Comparison of ENCODE assay signal across 8 mouse cellular contexts in the genomic region with DNA sequence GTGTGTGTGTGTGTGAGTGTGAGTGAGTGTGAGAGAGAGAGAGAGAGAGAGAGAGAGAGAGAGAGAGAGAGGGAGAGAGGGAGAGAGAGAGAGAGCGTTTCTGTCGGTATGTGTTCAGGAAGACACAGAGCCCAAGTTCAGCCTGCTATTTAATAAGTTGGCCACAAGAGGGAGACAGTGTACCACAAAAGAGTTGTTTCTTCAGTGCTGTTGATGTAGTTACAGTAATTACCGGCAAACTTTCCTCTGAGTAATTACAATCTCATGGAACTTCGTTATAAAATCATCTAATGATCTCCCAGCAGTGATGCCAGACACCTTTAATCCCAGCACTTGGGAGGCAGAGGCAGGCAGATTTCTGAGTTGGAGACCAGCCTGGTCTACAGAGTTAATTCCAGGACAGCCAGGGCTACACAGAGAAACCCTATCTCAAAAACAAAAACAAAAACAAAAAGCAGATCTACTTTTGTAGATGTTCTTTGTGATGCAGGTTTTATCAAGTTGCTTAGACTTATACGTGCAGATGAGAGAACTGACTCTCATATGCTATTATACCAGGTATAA. TPM values are rescaled to one million over a fixed set of nuclear protein-coding genes. Genes with fewer than 3 reads are reported as not detected.
DNase-seq lines count a peak whose midpoint lies in the region; ATAC-seq and TF ChIP-seq lines count a peak whose summit lies in the region.

No protein-coding gene starts in this region.

- no peaks in the 10 kb centered on the region for H3K4me1 ChIP-seq in hindbrain, embryonic 12.5 days

- no peak for TF ChIP-seq POLR2A in brain, embryonic 14.5 days (IDR thresholded peaks at IDR 0.05; ENCODE audit: borderline replicate concordance, extremely low read depth, insufficient read depth, insufficient read length, poor library complexity, severe bottlenecking)

- no peaks in the 10 kb centered on the region for H3K27me3 ChIP-seq in hindbrain, embryonic 12.5 days

- no peak overlapping the region for H3K9ac ChIP-seq in hindbrain, embryonic 12.5 days

- H3K27ac ChIP-seq in gastrocnemius, adult 2 months = no peak overlapping the region
- no peak overlapping the region for H3K27ac ChIP-seq in hindbrain, embryonic 12.5 days

- H3K36me3 ChIP-seq in hindbrain, embryonic 12.5 days = no peaks in the 10 kb centered on the region

- intact Hi-C loops in gastrocnemius, adult 2 months (cut with DNase I) = loop anchor here (2.0 to 5.0 kb wide), 4 partner anchors 23 to 437 kb away; a partner anchor contains a TSS

- no peaks in the 10 kb centered on the region for H3K9me3 ChIP-seq in hindbrain, embryonic 12.5 days (replicated peaks)

- 12% methylated on average over 5 of the region's 5 CpGs for WGBS in hindbrain, embryonic 12.5 days

- peak overlapping the region; percentile 47 for H3K4me3 ChIP-seq in gastrocnemius, adult 2 months
- H3K4me3 ChIP-seq in hindbrain, embryonic 12.5 days = no peak overlapping the region

- peak; percentile 24 for DNase-seq in gastrocnemius, adult 2 months
- no peak for DNase-seq in gastrocnemius, adult 8-10 months (ENCODE audit: low spot score in 2 of 2)
- peak; percentile 94 for DNase-seq in brain, embryonic 14.5 days (ENCODE audit: low read depth)
- DNase-seq in layer of hippocampus, adult 9-11 months = peak; percentile 50
- peak; percentile 83 for DNase-seq in lung, postnatal 25 days (ENCODE audit: low spot score)
- peak; percentile 35 to 57 for DNase-seq in right cerebral cortex, postnatal 36 days (ENCODE audit: low spot score in 2 of 2)

- peak overlapping the region; percentile 11; the same call in 1 of the 2 replicates for H3K4me2 ChIP-seq in hindbrain, embryonic 12.5 days (replicated peaks)

- peak; percentile 78 for TF ChIP-seq CTCF in gastrocnemius, adult 2 months (IDR thresholded peaks at IDR 0.05)
- peak; percentile 73 for TF ChIP-seq CTCF in brain, embryonic 14.5 days (IDR thresholded peaks at IDR 0.05; ENCODE audit: borderline replicate concordance, extremely low read depth, insufficient read depth, insufficient read length)

- ATAC-seq in erythroid progenitor cell, adult 5-6 weeks (replicated peaks; ENCODE audit: low FRiP score, poor library complexity, severe bottlenecking) = peak; percentile 88
- ATAC-seq in hindbrain, embryonic 12.5 days (ENCODE audit: low FRiP score) = 0 out of 2 replicates have a peak, but pooled peaks have one; percentile 60

RNA-seq across cellular contexts. Expression of a gene that starts 21.3 kb away (rescaled TPM):
- total RNA-seq in gastrocnemius, adult 2 months (2021) = 1 to 10 TPM; 2.1 to 2.2 TPM
- 1 to 10 TPM; 1.7 to 3.3 (median 2.2) TPM for total RNA-seq in gastrocnemius, adult 8-10 months (2022)
- 9.1 and 12.3 TPM in 2 replicates for polyA plus RNA-seq in brain, embryonic 14.5 days (2012; rRNA removed)
- 7.1 and 14.4 TPM in 2 replicates for total RNA-seq in erythroid progenitor cell, adult 5-6 weeks (2015; ENCODE audit: low replicate concordance)
- total RNA-seq in erythroid progenitor cell, adult 5-6 weeks (2017; ENCODE audit: low replicate concordance) = 2.4 and 2.9 TPM in 2 replicates
- 18.7 and 25.7 TPM in 2 replicates for polyA plus RNA-seq in hindbrain, embryonic 12.5 days (2016; fragmentation: Nextera tagmentation; extraction: Ambion mirVana)

RNA-seq across cellular contexts. Expression of a gene that starts 30.1 kb away (rescaled TPM):
- total RNA-seq in gastrocnemius, adult 2 months (2021) = 10 to 100 TPM; 10.9 to 16.2 TPM
- 10 to 100 TPM in 2 of 4 experiments, 1 to 10 TPM in 2; 9.7 to 11.1 (median 10.4) TPM for total RNA-seq in gastrocnemius, adult 8-10 months (2022)
- 1.9 and 5.0 TPM in 2 replicates for polyA plus RNA-seq in brain, embryonic 14.5 days (2012; rRNA removed)
- total RNA-seq in erythroid progenitor cell, adult 5-6 weeks (2015; ENCODE audit: low replicate concordance) = 5.4 and 9.2 TPM in 2 replicates
- total RNA-seq in erythroid progenitor cell, adult 5-6 weeks (2017; ENCODE audit: low replicate concordance) = 9.4 and 21.5 TPM in 2 replicates
- 15.4 and 18.4 TPM in 2 replicates for polyA plus RNA-seq in hindbrain, embryonic 12.5 days (2016; fragmentation: Nextera tagmentation; extraction: Ambion mirVana)

Comparison
In these comparisons a context has a peak if more than half of its experiments do, and no peak if none do; other contexts are left out.
1. DNase-seq: peak in gastrocnemius, adult 2 months (single experiment), brain, embryonic 14.5 days (single experiment), layer of hippocampus, adult 9-11 months (single experiment), lung, postnatal 25 days (single experiment) and right cerebral cortex, postnatal 36 days (2 of 2); none in gastrocnemius, adult 8-10 months (0 of 2).